Mouse (Mus musculus) retina, adult 2 months (tissue): ENCODE results near the gene Ror2.

Experiments used
- DNase-seq: peaks from one replicate; pipeline ENCODE4 v3.0.0-alpha.2; 2012; ENCODE audit warnings: low read depth, low spot score

Ror2 gene

DNA sequence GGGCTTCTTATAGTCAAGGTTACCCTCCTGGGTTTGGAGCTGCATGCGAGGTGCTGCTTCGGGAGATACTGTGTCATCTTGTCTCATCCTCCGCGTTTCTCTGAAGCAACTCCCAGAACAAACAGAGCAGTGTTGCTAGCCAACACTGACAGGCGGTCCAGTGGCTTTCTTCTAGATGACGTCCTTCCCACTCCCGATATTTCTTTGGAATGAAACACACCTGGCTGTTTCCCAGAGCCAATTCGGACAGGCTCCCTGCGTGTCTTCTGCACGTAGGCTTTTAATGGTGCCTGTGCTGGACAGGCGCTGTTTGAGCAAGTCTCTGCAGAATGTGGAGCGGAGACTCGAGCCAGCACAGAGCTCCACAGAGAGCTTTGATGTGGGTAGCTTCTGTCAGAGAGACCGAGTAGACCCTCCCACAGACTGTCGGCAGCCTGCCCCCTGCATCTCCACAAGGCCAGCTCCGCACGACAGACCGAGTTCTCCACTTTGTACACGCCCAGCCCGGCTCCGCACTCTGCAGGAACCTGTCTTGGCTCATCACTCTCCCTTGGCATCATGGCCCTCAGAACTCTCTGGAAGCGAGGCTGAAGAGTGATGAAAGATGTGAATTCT is 216.7 kb downstream of the Ror2 start:
- no peak for DNase-seq

DNA sequence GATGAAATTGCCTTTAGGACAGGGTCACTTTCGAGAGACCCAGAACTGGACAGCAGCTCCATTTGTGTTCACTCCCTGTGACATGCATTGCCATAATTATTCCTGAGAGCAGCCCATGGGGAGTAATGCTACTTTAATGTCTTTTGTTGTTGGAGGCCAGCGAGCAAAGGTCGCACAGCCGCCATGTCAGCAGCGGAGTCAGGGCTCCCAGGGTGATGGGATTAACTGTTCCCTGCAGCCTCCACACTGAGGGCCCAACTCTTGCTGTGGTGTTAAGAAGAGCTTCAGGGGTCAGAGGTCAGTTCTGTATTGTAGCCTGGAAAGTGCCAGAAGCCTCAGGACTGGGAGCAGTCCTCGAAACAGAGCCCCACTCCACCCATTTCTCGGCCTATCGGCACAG is 217.5 kb downstream of the Ror2 start:
- DNase-seq = no peak

DNA sequence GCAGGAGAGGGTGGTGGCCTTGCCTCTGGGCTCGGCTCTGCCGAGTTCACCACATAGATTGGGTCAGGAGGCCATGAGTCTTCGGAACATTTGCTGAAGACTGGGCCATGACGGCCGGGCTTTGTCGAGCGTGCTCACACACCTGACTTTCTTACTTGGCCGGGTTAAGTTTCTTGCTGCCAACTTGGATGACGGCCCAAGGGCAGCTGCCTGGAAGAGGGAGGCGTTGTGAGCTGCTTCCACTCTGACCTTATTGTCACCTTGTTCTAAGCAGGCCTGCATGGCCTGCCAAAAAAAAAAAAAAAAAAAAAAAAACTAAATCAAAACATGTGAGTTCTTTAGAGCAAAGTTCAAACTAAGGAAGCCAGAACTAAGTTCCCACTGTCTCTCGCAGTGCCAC is 218.0 kb downstream of the Ror2 start:
- DNase-seq = no peak

DNA sequence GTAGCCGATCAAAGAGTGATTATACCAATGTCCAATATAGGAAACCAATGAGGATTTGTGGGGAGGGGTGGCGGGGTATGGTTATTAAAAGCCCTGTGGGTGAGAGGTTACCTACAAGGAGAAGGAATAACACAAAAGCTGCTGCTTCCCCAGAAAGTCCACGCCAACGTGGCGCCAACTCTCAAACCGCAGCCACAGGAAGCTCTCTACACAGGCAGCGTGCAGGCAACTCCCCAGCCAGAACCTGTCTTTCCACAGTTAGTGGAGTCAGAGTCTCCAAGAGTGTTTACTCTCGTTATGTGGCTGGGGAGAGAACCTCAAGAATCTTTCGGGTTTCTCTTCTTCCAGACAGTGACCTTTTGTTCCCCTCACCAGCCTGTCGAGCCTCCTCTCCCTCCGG is 220.8 kb downstream of the Ror2 start:
- DNase-seq = no peak

DNA sequence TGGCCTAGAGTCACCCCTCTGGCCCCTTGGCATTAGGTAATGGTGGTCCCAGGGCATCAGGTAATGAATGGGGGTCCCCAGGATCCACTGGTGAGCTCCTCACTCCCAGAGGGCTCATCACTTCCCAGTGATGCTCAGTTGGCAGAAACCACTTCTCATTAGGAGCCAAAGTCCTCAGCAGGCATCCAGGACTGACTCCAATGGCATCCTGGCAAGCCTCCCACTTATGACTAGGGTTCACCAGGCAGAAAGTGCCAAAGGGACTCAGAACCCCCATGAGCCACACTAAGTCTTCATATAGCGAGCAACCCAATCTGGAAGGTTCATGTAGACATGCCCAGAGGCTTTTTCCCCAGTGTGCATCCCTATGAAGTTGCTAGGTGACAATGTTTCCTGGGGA is 221.2 kb downstream of the Ror2 start:
- no peak for DNase-seq
